Mouse (Mus musculus): ENCODE results near the gene Nos1ap. TPM values are rescaled to one million over a fixed set of nuclear protein-coding genes. Genes with fewer than 3 reads are reported as not detected.

The Nos1ap gene
- polyA plus RNA-seq, 1 experiment from 2014 or later, result 16.3 TPM

- no peak for TF ChIP-seq CTCF (IDR thresholded peaks at IDR 0.05; ENCODE audit: low read depth)
- H3K4me1 ChIP-seq (replicated peaks; ENCODE audit: insufficient read depth, low read length), result peaks cover 10% of the 10 kb centered on the region
- WGBS, result 83% methylated on average over 5 of the region's 5 CpGs
- H3K27me3 ChIP-seq (ENCODE audit: insufficient read depth, low read length), result no peaks in the 10 kb centered on the region
- no peak overlapping the region for H3K4me3 ChIP-seq (replicated peaks; ENCODE audit: low read depth, low read length)
- H3K4me2 ChIP-seq (ENCODE audit: low read length), result no peak overlapping the region
- H3K36me3 ChIP-seq (ENCODE audit: insufficient read depth, low read length), result 0 out of 2 replicates have a peak, but pooled peaks cover 4% of the 10 kb centered on the region
- no peak overlapping the region for H3K9ac ChIP-seq (ENCODE audit: low read depth, low read length)
- H3K9me3 ChIP-seq (replicated peaks; ENCODE audit: low read length), result no peaks in the 10 kb centered on the region; the same call in 1 of the 2 replicates
- DNase-seq (ENCODE audit: low spot score), result no peak
- no peak overlapping the region for H3K27ac ChIP-seq
- ATAC-seq (replicated peaks; ENCODE audit: low FRiP score, low read depth), result no peak
Observed at GRCm38 (mm10) chr1:170582341-170582740, 7.3 kb downstream of the Nos1ap start.

- H3K27ac ChIP-seq, result peak overlapping the region; percentile 31; the same call in 1 of the 2 replicates
Observed at GRCm38 (mm10) chr1:170580485-170581110, 9.1 kb downstream of the Nos1ap start.

GRCm38 (mm10) chr1:170579476-170579875, 10.2 kb downstream of the Nos1ap start:
- Histone ChIP-seq H3K4me1 (replicated peaks; ENCODE audit: insufficient read depth, low read length) (peaks cover 10% of the 10 kb centered on the region), H3K4me3 (replicated peaks; ENCODE audit: low read depth, low read length) (no peak overlapping the region), H3K4me2 (ENCODE audit: low read length) (no peak overlapping the region), H3K27ac (no peak overlapping the region), H3K9me3 (replicated peaks; ENCODE audit: low read length) (no peaks in the 10 kb centered on the region), H3K36me3 (ENCODE audit: insufficient read depth, low read length) (no peaks in the 10 kb centered on the region), H3K9ac (ENCODE audit: low read depth, low read length) (no peak overlapping the region), H3K27me3 (ENCODE audit: insufficient read depth, low read length) (no peaks in the 10 kb centered on the region)
- peak; percentile 61; the same call in 1 of the 2 replicates for ATAC-seq (replicated peaks; ENCODE audit: low FRiP score, low read depth)
- DNase-seq (ENCODE audit: low spot score), result no peak
- TF ChIP-seq CTCF (IDR thresholded peaks at IDR 0.05; ENCODE audit: low read depth), result no peak
- WGBS, result 86% methylated on average over 5 of the region's 5 CpGs

More at GRCm38 (mm10) chr1:170580485-170581110, 9.1 kb downstream of the Nos1ap start:
- ATAC-seq (replicated peaks; ENCODE audit: low FRiP score, low read depth) (no peak), DNase-seq (ENCODE audit: low spot score) (no peak)
- H3K27me3 ChIP-seq (ENCODE audit: insufficient read depth, low read length), result no peaks in the 10 kb centered on the region
- TF ChIP-seq CTCF (IDR thresholded peaks at IDR 0.05; ENCODE audit: low read depth), result no peak
- no peak overlapping the region for H3K4me3 ChIP-seq (replicated peaks; ENCODE audit: low read depth, low read length)
- WGBS, result 36% methylated on average over 13 of the region's 13 CpGs
- 0 out of 2 replicates have a peak, but pooled peaks cover 3% of the 10 kb centered on the region for H3K36me3 ChIP-seq (ENCODE audit: insufficient read depth, low read length)
- H3K9ac ChIP-seq (ENCODE audit: low read depth, low read length), result no peak overlapping the region
- H3K4me2 ChIP-seq (ENCODE audit: low read length), result peak overlapping the region; percentile 27
- peaks cover 10% of the 10 kb centered on the region for H3K4me1 ChIP-seq (replicated peaks; ENCODE audit: insufficient read depth, low read length)
- H3K9me3 ChIP-seq (replicated peaks; ENCODE audit: low read length), result no peaks in the 10 kb centered on the region; the same call in 1 of the 2 replicates

- no peak overlapping the region for H3K4me2 ChIP-seq (ENCODE audit: low read length)
- no peak for TF ChIP-seq CTCF (IDR thresholded peaks at IDR 0.05; ENCODE audit: low read depth)
- no peak for DNase-seq (ENCODE audit: low spot score)
- no peaks in the 10 kb centered on the region for H3K9me3 ChIP-seq (replicated peaks; ENCODE audit: low read length)
- H3K4me3 ChIP-seq (replicated peaks; ENCODE audit: low read depth, low read length), result no peak overlapping the region
- no peak overlapping the region for H3K27ac ChIP-seq
- H3K27me3 ChIP-seq (ENCODE audit: insufficient read depth, low read length), result no peaks in the 10 kb centered on the region
- H3K4me1 ChIP-seq (replicated peaks; ENCODE audit: insufficient read depth, low read length), result peaks cover 10% of the 10 kb centered on the region
- 92% methylated on average over 4 of the region's 4 CpGs for WGBS
- no peaks in the 10 kb centered on the region for H3K36me3 ChIP-seq (ENCODE audit: insufficient read depth, low read length)
- no peak overlapping the region for H3K9ac ChIP-seq (ENCODE audit: low read depth, low read length)
- no peak for ATAC-seq (replicated peaks; ENCODE audit: low FRiP score, low read depth)
Observed at GRCm38 (mm10) chr1:170579063-170579462, 10.6 kb downstream of the Nos1ap start.

GRCm38 (mm10) chr1:170576728-170577065, 13.0 kb downstream of the Nos1ap start:
- DNase-seq (ENCODE audit: low spot score) (no peak), ATAC-seq (replicated peaks; ENCODE audit: low FRiP score, low read depth) (no peak)
- no peak overlapping the region for H3K4me2 ChIP-seq (ENCODE audit: low read length)

GRCm38 (mm10) chr1:170576012-170576727, 13.5 kb downstream of the Nos1ap start:
- ATAC-seq (replicated peaks; ENCODE audit: low FRiP score, low read depth) (no peak), DNase-seq (ENCODE audit: low spot score) (no peak)
- H3K4me1 ChIP-seq (replicated peaks; ENCODE audit: insufficient read depth, low read length), result peaks cover 7% of the 10 kb centered on the region
- H3K27ac ChIP-seq, result no peak overlapping the region
- 68% methylated on average over 6 of the region's 6 CpGs for WGBS
- no peak for TF ChIP-seq CTCF (IDR thresholded peaks at IDR 0.05; ENCODE audit: low read depth)
- no peaks in the 10 kb centered on the region for H3K27me3 ChIP-seq (ENCODE audit: insufficient read depth, low read length)
- no peaks in the 10 kb centered on the region for H3K36me3 ChIP-seq (ENCODE audit: insufficient read depth, low read length)
- 0 out of 2 replicates have a peak, but pooled peaks cover 3% of the 10 kb centered on the region for H3K9me3 ChIP-seq (replicated peaks; ENCODE audit: low read length)
- no peak overlapping the region for H3K9ac ChIP-seq (ENCODE audit: low read depth, low read length)
- no peak overlapping the region for H3K4me3 ChIP-seq (replicated peaks; ENCODE audit: low read depth, low read length)
- no peak overlapping the region for H3K4me2 ChIP-seq (ENCODE audit: low read length)

More at GRCm38 (mm10) chr1:170576728-170577065, 13.0 kb downstream of the Nos1ap start:
- no peak for TF ChIP-seq CTCF (IDR thresholded peaks at IDR 0.05; ENCODE audit: low read depth)
- no peaks in the 10 kb centered on the region for H3K27me3 ChIP-seq (ENCODE audit: insufficient read depth, low read length)
- H3K9ac ChIP-seq (ENCODE audit: low read depth, low read length), result no peak overlapping the region
- no peaks in the 10 kb centered on the region for H3K36me3 ChIP-seq (ENCODE audit: insufficient read depth, low read length)
- 0 out of 2 replicates have a peak, but pooled peaks cover 3% of the 10 kb centered on the region for H3K9me3 ChIP-seq (replicated peaks; ENCODE audit: low read length)
- no peak overlapping the region for H3K27ac ChIP-seq
- H3K4me3 ChIP-seq (replicated peaks; ENCODE audit: low read depth, low read length), result no peak overlapping the region
- peaks cover 10% of the 10 kb centered on the region for H3K4me1 ChIP-seq (replicated peaks; ENCODE audit: insufficient read depth, low read length)
- WGBS, result 59% methylated on average over 6 of the region's 6 CpGs
